Mouse (Mus musculus): ENCODE results near the gene Copa.

The Copa gene

GRCm38 (mm10) chr1:172140825-172141224 is 58.5 kb downstream of the Copa start:
- DNase-seq (ENCODE audit: low spot score in 2 of 2) = no peak

DNA sequence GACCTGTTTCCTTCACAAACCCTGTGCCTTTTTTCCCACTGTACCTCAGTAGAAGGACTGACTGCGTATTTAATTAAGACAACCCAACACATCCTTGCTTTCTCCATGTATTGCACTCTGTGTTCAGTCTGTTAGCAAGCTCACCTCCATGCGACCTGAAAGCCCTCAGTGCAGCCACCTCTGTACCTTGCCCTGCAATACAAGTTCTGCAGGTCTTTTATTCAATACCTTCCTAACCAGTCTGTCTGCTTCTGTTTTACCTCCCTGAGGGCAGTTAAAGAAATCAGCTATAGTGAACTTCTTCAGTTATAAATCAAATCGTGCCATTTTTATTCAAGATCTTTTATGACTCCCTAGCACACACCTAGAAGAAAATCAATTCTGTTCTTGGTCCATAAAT is 59.2 kb downstream of the Copa start:
- DNase-seq (ENCODE audit: low spot score in 2 of 2) = no peak

- DNase-seq (ENCODE audit: low spot score in 2 of 2) = peak in 1 of 2 experiments; percentile 37
Observed at GRCm38 (mm10) chr1:172143570-172143969, 61.2 kb downstream of the Copa start.

- peak; percentile 92 to 94 for DNase-seq (ENCODE audit: low spot score in 2 of 2)
Observed at GRCm38 (mm10) chr1:172147835-172148278, 65.5 kb downstream of the Copa start, which contains the start of gene Dcaf8. Gene Dcaf8, plus strand, starts transcription at chr1:172148084.

- no peak for DNase-seq (ENCODE audit: low spot score in 2 of 2)
Observed at GRCm38 (mm10) chr1:172148279-172148954, 66.1 kb downstream of the Copa start.

DNA sequence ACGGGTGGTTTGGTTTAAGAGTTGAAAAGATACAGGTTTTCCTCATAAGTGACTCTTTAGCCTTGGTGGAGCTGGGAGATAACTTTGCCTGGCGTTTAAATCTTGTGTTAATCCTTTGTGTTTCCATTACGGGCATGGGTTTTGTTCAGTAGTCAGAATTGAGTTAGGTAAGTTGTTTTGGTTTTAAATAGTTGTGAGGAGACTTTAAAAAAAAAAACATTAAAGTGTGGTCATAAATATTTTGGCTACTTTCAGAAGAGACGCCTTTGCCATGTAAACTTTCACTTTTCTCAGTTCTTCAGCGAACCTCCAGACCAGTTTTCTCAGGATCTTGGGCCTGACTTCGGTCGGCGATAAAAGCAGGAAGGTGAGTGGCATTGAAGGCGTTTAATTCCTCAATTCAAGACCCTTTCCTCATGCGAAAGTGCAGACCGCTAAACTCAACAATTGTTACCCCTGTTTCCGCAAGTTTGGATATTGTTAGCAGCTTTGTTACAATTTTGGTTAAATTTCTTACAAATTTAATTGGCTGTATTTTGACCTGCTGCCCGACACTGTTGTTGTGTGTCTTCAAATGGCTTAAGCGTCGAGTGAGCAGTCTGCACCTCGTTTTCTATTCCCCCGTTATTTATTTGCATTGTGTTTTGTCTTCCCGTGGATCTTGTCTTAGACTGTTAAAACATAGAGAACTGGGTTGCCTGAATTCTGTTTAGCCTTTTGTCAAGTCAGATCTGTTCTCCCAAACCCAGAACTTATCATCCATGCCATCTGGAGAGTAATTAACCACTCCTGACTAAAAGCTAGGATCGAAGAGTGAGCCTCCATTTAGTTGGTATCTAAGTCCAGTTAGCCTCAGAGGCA is 66.9 kb downstream of the Copa start:
- DNase-seq (ENCODE audit: low spot score in 2 of 2) = no peak

- DNase-seq (ENCODE audit: low spot score in 2 of 2) = no peak
Observed at GRCm38 (mm10) chr1:172154536-172154935, 72.2 kb downstream of the Copa start.

- no peak for DNase-seq (ENCODE audit: low spot score in 2 of 2)
Observed at GRCm38 (mm10) chr1:172155518-172155917, 73.2 kb downstream of the Copa start.

- no peak for DNase-seq (ENCODE audit: low spot score in 2 of 2)
Observed at GRCm38 (mm10) chr1:172159970-172160369, 77.6 kb downstream of the Copa start.

- DNase-seq (ENCODE audit: low spot score in 2 of 2) = no peak
Observed at GRCm38 (mm10) chr1:172160508-172160907, 78.2 kb downstream of the Copa start.

DNA sequence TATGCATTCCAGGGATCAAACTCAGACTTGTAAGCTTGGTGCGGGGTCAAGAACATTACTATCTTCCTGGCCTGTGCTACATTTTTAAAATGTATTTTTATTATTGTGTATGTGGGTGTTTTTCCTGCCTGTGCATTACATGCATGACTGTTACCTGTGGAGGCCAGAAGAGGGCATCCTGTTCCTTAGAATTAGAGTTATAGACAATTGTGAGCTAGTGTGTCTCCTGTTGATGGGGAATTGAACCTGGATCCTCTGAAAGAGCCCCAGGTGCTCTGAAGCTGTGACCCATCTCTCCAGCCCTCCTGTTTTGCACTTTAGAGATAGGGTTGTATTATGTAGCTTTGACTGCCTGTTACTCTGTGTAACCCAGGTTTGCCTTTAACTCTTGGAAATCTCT is 79.7 kb downstream of the Copa start:
- no peak for DNase-seq (ENCODE audit: low spot score in 2 of 2)

DNA sequence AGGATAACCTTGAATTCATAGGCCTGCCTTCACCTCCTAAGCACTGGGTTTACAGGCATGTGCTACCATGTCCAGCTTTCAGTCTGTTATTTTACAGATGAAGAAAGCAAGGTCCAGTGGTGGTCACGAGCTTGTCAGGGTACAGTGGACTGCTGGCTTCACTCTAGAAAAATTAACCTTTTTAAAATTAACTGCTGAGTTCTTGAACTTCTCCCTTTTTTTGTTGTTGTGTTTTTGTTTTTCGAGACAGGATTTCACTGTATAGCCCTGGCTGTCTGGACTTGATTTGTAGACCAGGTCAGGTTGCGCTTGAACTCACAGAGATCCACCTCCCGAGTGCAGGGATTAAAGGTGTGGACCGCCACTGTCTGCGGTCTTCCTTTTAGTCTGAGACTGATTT is 80.6 kb downstream of the Copa start:
- DNase-seq (ENCODE audit: low spot score in 2 of 2) = no peak

DNA sequence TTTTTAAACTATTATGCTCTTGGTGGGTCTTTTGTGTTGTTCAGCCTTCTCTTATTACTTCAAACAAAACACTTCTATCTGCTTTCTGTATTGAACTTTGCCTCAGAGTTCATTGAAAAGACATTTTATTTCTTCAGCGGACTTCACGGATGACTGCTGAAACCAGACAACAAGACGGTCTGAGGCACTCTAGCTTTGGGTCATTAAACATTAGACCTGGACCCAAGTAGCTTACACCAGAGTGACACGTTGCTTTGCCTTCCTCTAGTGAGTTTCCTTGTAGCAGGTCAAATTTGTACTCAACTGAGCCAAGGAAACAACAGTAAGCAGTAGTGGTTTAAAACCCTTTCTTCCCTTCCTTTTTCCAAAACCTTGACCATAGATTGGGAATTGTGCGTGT is 85.6 kb downstream of the Copa start:
- DNase-seq (ENCODE audit: low spot score in 2 of 2) = no peak

GRCm38 (mm10) chr1:172169809-172170208 is 87.5 kb downstream of the Copa start:
- no peak for DNase-seq (ENCODE audit: low spot score in 2 of 2)
